ENCODE assay signal across 15 mouse cellular contexts in the genomic region with DNA sequence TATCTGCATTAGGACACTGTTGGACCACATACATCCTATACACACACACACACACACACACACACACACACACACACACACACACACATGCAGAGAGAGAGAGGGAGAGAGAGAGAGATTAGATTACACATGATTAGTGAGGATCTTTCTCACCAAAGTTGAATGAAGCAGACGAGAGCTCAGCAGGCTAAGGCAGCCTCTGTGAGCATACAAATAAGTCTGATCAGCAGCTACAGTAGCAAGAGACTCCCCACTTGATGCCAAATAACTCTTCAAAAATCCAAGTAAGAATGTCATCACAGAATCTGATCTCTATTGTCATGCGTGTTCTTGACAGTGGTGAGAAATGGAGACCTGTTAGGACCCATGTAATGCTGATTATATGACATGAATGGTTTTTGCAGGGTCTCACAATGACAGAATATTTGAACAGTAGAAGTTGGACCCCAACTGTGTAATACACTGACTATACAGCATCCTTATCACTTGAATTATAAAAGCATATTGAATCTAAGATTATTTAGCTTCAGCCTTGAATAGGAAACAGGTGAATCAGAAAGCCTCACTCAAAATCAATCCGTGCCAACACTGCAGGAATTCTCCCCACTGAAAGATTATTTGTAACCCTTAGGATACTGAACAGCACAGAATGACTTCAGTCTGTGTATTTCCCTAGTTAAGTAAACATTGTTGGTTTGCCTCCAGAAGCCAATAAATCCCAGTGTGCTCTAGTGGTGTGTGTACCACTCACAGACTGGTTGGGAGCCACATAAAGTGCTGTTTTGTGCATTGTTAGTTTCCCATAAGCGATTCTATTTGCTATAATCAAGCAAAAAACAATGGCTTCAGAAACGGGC. TPM values are rescaled to one million over a fixed set of nuclear protein-coding genes. Genes with fewer than 3 reads are reported as not detected.
A peak's percentile ranks its signal among the peaks of the same experiment; 100 is the strongest.
DNase-seq lines count a peak whose midpoint lies in the region; ATAC-seq and TF ChIP-seq lines count a peak whose summit lies in the region.
"Had no signal": no experiment of that assay in that cellular context is flagged by ENCODE, and none has a peak within 500 bp of the region (broad histone marks: within the 10 kb centered on the region; RNA-seq: fewer than 3 reads in every experiment).

No protein-coding gene starts in this region.

- TF ChIP-seq CTCF in midbrain, postnatal 0 days (IDR thresholded peaks at IDR 0.05): no peak

- peak; percentile 36 for DNase-seq in cerebellum, adult 9-10 months
- DNase-seq in cerebellum, postnatal 4 days (ENCODE audit: low spot score in 2 of 2): no peak
- peak; percentile 3 for DNase-seq in left cerebral cortex, postnatal 4 days
- no peak for DNase-seq in left cerebral cortex, postnatal 14 days (ENCODE audit: low spot score in 2 of 2)
- peak; percentile 38 for DNase-seq in midbrain, postnatal 0 days (ENCODE audit: low spot score)
- DNase-seq in natural killer cell, adult 2 months (ENCODE audit: low spot score in 2 of 2): no peak
- no peak for DNase-seq in adrenal gland, postnatal 36 days
- DNase-seq: gastrocnemius, postnatal 25 days had no signal

- peak; percentile 60 for ATAC-seq in hindbrain, embryonic 12.5 days (ENCODE audit: low FRiP score)
- ATAC-seq in midbrain, postnatal 0 days (ENCODE audit: low FRiP score): no peak
- ATAC-seq: intestine, postnatal 0 days; liver, embryonic 12.5 days; Patski had no signal

- peak overlapping the region; percentile 8 for H3K27ac ChIP-seq in hindbrain, embryonic 12.5 days
- peak overlapping the region; percentile 7; the same call in 1 of the 2 replicates for H3K27ac ChIP-seq in midbrain, postnatal 0 days (ENCODE audit: low read depth, low read length)
- H3K27ac ChIP-seq: heart, embryonic 10.5 days; limb, embryonic 10.5 days; liver, embryonic 12.5 days; lung, embryonic 15.5 days had no signal

- intact Hi-C loops in left cerebral cortex, postnatal 4 days (cut with DNase I): no loop called here
- intact Hi-C loops in left cerebral cortex, postnatal 14 days (cut with DNase I): no loop called here

- no peak overlapping the region for H3K4me3 ChIP-seq in hindbrain, embryonic 12.5 days
- no peak overlapping the region for H3K4me3 ChIP-seq in midbrain, postnatal 0 days (ENCODE audit: low read depth, low read length)
- H3K4me3 ChIP-seq: heart, embryonic 10.5 days; limb, embryonic 10.5 days; liver, embryonic 12.5 days; lung, embryonic 15.5 days had no signal

- H3K4me2 ChIP-seq in hindbrain, embryonic 12.5 days (replicated peaks): no peak overlapping the region
- peak overlapping the region; percentile 23; the same call in 1 of the 2 replicates for H3K4me2 ChIP-seq in midbrain, postnatal 0 days (ENCODE audit: low read depth, low read length, poor library complexity, severe bottlenecking)
- H3K4me2 ChIP-seq: liver, embryonic 12.5 days; lung, embryonic 15.5 days had no signal

- H3K36me3 ChIP-seq in hindbrain, embryonic 12.5 days: no peaks in the 10 kb centered on the region
- H3K36me3 ChIP-seq in midbrain, postnatal 0 days (ENCODE audit: insufficient read depth, low read length): no peaks in the 10 kb centered on the region
- H3K36me3 ChIP-seq: heart, embryonic 10.5 days; limb, embryonic 10.5 days; liver, embryonic 12.5 days; lung, embryonic 15.5 days had no signal

- H3K27me3 ChIP-seq in hindbrain, embryonic 12.5 days: no peaks in the 10 kb centered on the region
- H3K27me3 ChIP-seq in midbrain, postnatal 0 days (ENCODE audit: insufficient read depth, low read length): no peaks in the 10 kb centered on the region
- H3K27me3 ChIP-seq: liver, embryonic 12.5 days; lung, embryonic 15.5 days; Patski had no signal

- WGBS in hindbrain, embryonic 12.5 days: 39% methylated on average over 5 of the region's 5 CpGs
- WGBS in midbrain, postnatal 0 days: 21% methylated on average over 5 of the region's 5 CpGs

- H3K9me3 ChIP-seq in hindbrain, embryonic 12.5 days (replicated peaks): no peaks in the 10 kb centered on the region
- no peaks in the 10 kb centered on the region for H3K9me3 ChIP-seq in midbrain, postnatal 0 days (ENCODE audit: low read length)
- H3K9me3 ChIP-seq: heart, embryonic 10.5 days; limb, embryonic 10.5 days; liver, embryonic 12.5 days; lung, embryonic 15.5 days had no signal

- peaks cover 15% of the 10 kb centered on the region for H3K4me1 ChIP-seq in hindbrain, embryonic 12.5 days
- H3K4me1 ChIP-seq in midbrain, postnatal 0 days (ENCODE audit: insufficient read depth, low read length): peaks cover 7% of the 10 kb centered on the region
- H3K4me1 ChIP-seq: heart, embryonic 10.5 days; limb, embryonic 10.5 days; liver, embryonic 12.5 days; lung, embryonic 15.5 days had no signal

- H3K9ac ChIP-seq in hindbrain, embryonic 12.5 days: no peak overlapping the region
- H3K9ac ChIP-seq in midbrain, postnatal 0 days (replicated peaks; ENCODE audit: low read length, poor library complexity, severe bottlenecking): no peak overlapping the region
- H3K9ac ChIP-seq: liver, embryonic 12.5 days; lung, embryonic 15.5 days had no signal

RNA-seq across cellular contexts. Expression of gene Chl1, which starts 47.9 kb away (rescaled TPM):
- 100 to 1,000 TPM; 518 to 523 TPM for total RNA-seq in left cerebral cortex, postnatal 4 days (2021)
- 100 to 1,000 TPM; 164 to 170 TPM for total RNA-seq in left cerebral cortex, postnatal 14 days (2021)
- polyA plus RNA-seq in hindbrain, embryonic 12.5 days (2016; fragmentation: Nextera tagmentation; extraction: Ambion mirVana): 46.5 and 52.1 TPM in 2 replicates
- total RNA-seq in midbrain, postnatal 0 days (2014; rRNA removed): 300 and 376 TPM in 2 replicates
- 216 and 224 TPM in 2 replicates for polyA plus RNA-seq in midbrain, postnatal 0 days (2015; fragmentation: Nextera tagmentation; extraction: Ambion mirVana)
- total RNA-seq in adrenal gland, postnatal 36 days (2021): 1 to 10 TPM; 1.3 to 2.9 TPM
- polyA plus RNA-seq: Patski had no signal

Comparison
In these comparisons a context has a peak if more than half of its experiments do, and no peak if none do; other contexts are left out.
1. DNase-seq: peak in cerebellum, adult 9-10 months (single experiment), left cerebral cortex, postnatal 4 days (single experiment) and midbrain, postnatal 0 days (single experiment); none in cerebellum, postnatal 4 days (0 of 2), left cerebral cortex, postnatal 14 days (0 of 2), natural killer cell, adult 2 months (0 of 2) and adrenal gland, postnatal 36 days (0 of 2).
2. RNA of gene Chl1, which starts 47.9 kb away (total RNA-seq): 518 to 523 TPM in left cerebral cortex, postnatal 4 days, 300 to 376 TPM in midbrain, postnatal 0 days and 164 to 170 TPM in left cerebral cortex, postnatal 14 days; 1.3 to 2.9 TPM in adrenal gland, postnatal 36 days; every median in the first group is over 10 times any median in the second.